Mouse (Mus musculus): Measurements from ENCODE around the gene Ndufc2.

DNA sequence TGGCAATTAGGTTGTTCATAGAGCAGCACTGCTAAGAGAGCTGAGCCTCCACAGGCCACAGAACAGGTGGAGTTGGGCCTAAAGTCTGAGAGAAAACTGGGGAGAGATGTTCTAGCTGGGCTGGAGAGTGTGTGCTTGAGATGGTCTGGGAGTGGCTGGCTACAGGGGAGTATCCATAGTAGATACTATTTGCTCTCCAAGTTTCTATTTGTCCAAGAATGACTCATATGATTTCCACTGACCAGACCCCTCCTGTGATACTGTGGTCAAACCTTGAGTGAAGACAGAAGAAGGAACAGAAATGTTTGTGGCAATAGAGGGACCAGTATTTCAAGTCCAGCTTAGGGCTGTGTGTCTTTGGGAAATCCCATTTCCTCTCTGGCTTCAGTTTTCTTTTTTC lies 39.2 kb downstream of the Ndufc2 start:
- no peak for TF ChIP-seq CTCF (IDR thresholded peaks at IDR 0.05)
- TF ChIP-seq EP300 (IDR thresholded peaks at IDR 0.05; ENCODE audit: insufficient read depth, low read depth, low read length) = no peak

All from heart, adult 2 months (tissue).